Mouse (Mus musculus) embryonic fibroblast, embryonic 13.5 days (primary cell): Measurements from ENCODE around the gene Dhx36.

ENCODE experiments used
- CTCF ChIP-seq: IDR thresholded peaks from 2 replicates; pipeline ENCODE4 v1.5.1; 2011; ENCODE audit warnings: mild to moderate bottlenecking, control low read depth, low read length, moderate library complexity, borderline replicate concordance; ENCODE audit not compliant: insufficient read depth
- POLR2A ChIP-seq: IDR thresholded peaks from 2 replicates; pipeline ENCODE4 v1.6.1; 2011; ENCODE audit warnings: low read depth, mild to moderate bottlenecking, control low read depth, low read length, moderate library complexity

DNA sequence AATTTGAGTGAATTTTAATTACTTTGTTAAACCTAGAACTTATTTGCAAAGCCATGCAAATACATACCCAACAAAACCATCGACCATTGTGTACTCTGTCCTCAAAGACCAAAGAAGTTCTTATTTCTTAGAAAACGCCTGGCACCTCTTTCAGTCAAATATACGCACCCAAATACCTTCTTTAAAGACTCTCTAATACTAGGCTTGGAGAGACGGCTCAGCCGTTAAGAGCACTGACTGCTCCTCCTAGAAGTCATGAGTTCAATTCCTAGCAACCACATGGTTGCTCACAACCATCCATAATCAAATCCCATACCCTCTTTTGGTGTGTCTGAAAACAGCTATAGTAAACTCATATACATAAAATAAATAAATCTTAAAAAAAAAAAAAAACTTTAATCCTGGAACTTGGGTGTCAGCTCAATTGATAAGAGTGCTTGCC lies 423 bp upstream of the Dhx36 start:
- TF ChIP-seq CTCF (no peak), POLR2A (no peak)
